11 mouse cellular contexts compared by ENCODE assay signal in the genomic region with DNA sequence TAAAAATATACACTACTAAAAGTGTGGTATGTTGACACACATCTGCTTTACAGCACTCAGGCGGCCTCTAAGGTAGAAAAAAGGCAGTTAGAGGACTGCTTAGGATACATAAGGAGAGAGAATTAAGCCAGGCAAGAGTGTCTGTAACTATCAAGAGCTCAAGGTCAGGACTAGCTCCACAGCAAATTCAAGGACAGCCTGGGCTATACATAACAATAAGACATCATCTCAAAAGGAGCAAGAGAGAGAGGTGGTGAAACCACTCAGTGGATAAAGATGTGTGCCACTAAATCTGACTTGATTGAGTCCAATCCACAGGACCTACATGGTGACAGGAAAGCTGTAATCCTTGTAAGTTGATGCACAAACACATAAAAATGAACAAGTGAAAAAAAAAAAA. TPM values are rescaled to one million over a fixed set of nuclear protein-coding genes. Genes with fewer than 3 reads are reported as not detected.
DNase-seq lines count a peak whose midpoint lies in the region; ATAC-seq and TF ChIP-seq lines count a peak whose summit lies in the region.
"Had no signal": no experiment of that assay in that cellular context is flagged by ENCODE, and none has a peak within 500 bp of the region (broad histone marks: within the 10 kb centered on the region; RNA-seq: fewer than 3 reads in every experiment).

No protein-coding gene starts in this region.

- DNase-seq in heart, adult 2 months, result no peak
- DNase-seq in heart, adult 18-20 months, result no peak
- DNase-seq in liver, embryonic 11.5 days (ENCODE audit: low spot score), result no peak
- DNase-seq in liver, result no peak
- DNase-seq in hindbrain, embryonic 14.5 days (ENCODE audit: low spot score), result no peak
- no peak for DNase-seq in midbrain, postnatal 0 days (ENCODE audit: low spot score)
- no peak for DNase-seq in thymus, postnatal 0 days (ENCODE audit: low spot score)
- no peak for DNase-seq in adrenal gland, postnatal 25 days
- DNase-seq: kidney, adult 8-10 months; left cerebral cortex, postnatal 4 days; thymus, postnatal 25 days had no signal

- ATAC-seq in liver, embryonic 11.5 days (replicated peaks; ENCODE audit: low FRiP score), result no peak
- no peak for ATAC-seq in hindbrain, embryonic 14.5 days (ENCODE audit: low FRiP score)
- no peak for ATAC-seq in midbrain, postnatal 0 days (ENCODE audit: low FRiP score)

- peaks cover 33% of the 10 kb centered on the region for H3K36me3 ChIP-seq in heart, adult 2 months (ENCODE audit: control insufficient read depth, insufficient read depth, low read length)
- H3K36me3 ChIP-seq in liver, embryonic 11.5 days (ENCODE audit: control insufficient read depth, insufficient read depth, low read length), result no peaks in the 10 kb centered on the region
- no peaks in the 10 kb centered on the region for H3K36me3 ChIP-seq in hindbrain, embryonic 14.5 days (replicated peaks; ENCODE audit: control insufficient read depth, insufficient read depth)
- no peaks in the 10 kb centered on the region for H3K36me3 ChIP-seq in midbrain, postnatal 0 days (ENCODE audit: insufficient read depth, low read length)

- no peaks in the 10 kb centered on the region for H3K27me3 ChIP-seq in heart, adult 2 months (ENCODE audit: control insufficient read depth, insufficient read depth, low read length)
- no peaks in the 10 kb centered on the region for H3K27me3 ChIP-seq in liver, embryonic 11.5 days (replicated peaks; ENCODE audit: control insufficient read depth, insufficient read depth, low read length)
- H3K27me3 ChIP-seq in hindbrain, embryonic 14.5 days (ENCODE audit: control insufficient read depth, insufficient read depth, low read length), result no peaks in the 10 kb centered on the region
- H3K27me3 ChIP-seq in midbrain, postnatal 0 days (ENCODE audit: insufficient read depth, low read length), result no peaks in the 10 kb centered on the region

- no peaks in the 10 kb centered on the region for H3K9me3 ChIP-seq in liver, embryonic 11.5 days (ENCODE audit: control insufficient read depth, low read length)
- no peaks in the 10 kb centered on the region for H3K9me3 ChIP-seq in hindbrain, embryonic 14.5 days (ENCODE audit: control insufficient read depth, low read length)
- no peaks in the 10 kb centered on the region for H3K9me3 ChIP-seq in midbrain, postnatal 0 days (ENCODE audit: low read length)

- TF ChIP-seq POLR2A in heart, adult 2 months (IDR thresholded peaks at IDR 0.05; ENCODE audit: insufficient read depth, low read depth, low read length), result no peak

- H3K4me1 ChIP-seq in heart, adult 2 months (ENCODE audit: control insufficient read depth, insufficient read depth, low read length), result peaks cover 18% of the 10 kb centered on the region
- H3K4me1 ChIP-seq in liver, embryonic 11.5 days (replicated peaks; ENCODE audit: control insufficient read depth, insufficient read depth, low read length), result peaks cover 18% of the 10 kb centered on the region
- H3K4me1 ChIP-seq in hindbrain, embryonic 14.5 days (replicated peaks; ENCODE audit: control insufficient read depth, insufficient read depth, low read length), result peaks cover 24% of the 10 kb centered on the region
- H3K4me1 ChIP-seq in midbrain, postnatal 0 days (ENCODE audit: insufficient read depth, low read length), result peaks cover 8% of the 10 kb centered on the region

- intact Hi-C loops in heart, adult 2 months (cut with DNase I), result no loop called here

- H3K27ac ChIP-seq in heart, adult 2 months, result peak overlapping the region; percentile 15; the same call in 1 of the 2 replicates
- H3K27ac ChIP-seq in liver, embryonic 11.5 days (ENCODE audit: low read depth, low read length), result no peak overlapping the region
- no peak overlapping the region for H3K27ac ChIP-seq in hindbrain, embryonic 14.5 days
- H3K27ac ChIP-seq in midbrain, postnatal 0 days (ENCODE audit: low read depth, low read length), result no peak overlapping the region

- no peak overlapping the region for H3K9ac ChIP-seq in heart, adult 2 months (ENCODE audit: low read depth, low read length)
- H3K9ac ChIP-seq in liver, embryonic 11.5 days (ENCODE audit: low read depth, low read length), result no peak overlapping the region; the same call in 1 of the 2 replicates
- H3K9ac ChIP-seq in hindbrain, embryonic 14.5 days, result peak overlapping the region; percentile 5; the same call in 1 of the 2 replicates
- H3K9ac ChIP-seq in midbrain, postnatal 0 days (replicated peaks; ENCODE audit: low read length, poor library complexity, severe bottlenecking), result no peak overlapping the region

- TF ChIP-seq CTCF in heart, adult 2 months (IDR thresholded peaks at IDR 0.05), result no peak
- TF ChIP-seq CTCF in midbrain, postnatal 0 days (IDR thresholded peaks at IDR 0.05), result no peak

- peaks cover 3% of the 10 kb centered on the region for H3K79me2 ChIP-seq in heart, adult 2 months (replicated peaks; ENCODE audit: control insufficient read depth, insufficient read depth, low read length)

- no peak for TF ChIP-seq EP300 in heart, adult 2 months (IDR thresholded peaks at IDR 0.05; ENCODE audit: insufficient read depth, low read depth, low read length)

- peak overlapping the region; percentile 38 for H3K4me2 ChIP-seq in liver, embryonic 11.5 days
- H3K4me2 ChIP-seq in hindbrain, embryonic 14.5 days (replicated peaks), result peak overlapping the region; percentile 94
- peak overlapping the region; percentile 42 for H3K4me2 ChIP-seq in midbrain, postnatal 0 days (ENCODE audit: low read depth, low read length, poor library complexity, severe bottlenecking)

- H3K4me3 ChIP-seq in heart, adult 2 months, result no peak overlapping the region
- no peak overlapping the region for H3K4me3 ChIP-seq in liver, embryonic 11.5 days (ENCODE audit: low read depth, low read length)
- no peak overlapping the region for H3K4me3 ChIP-seq in hindbrain, embryonic 14.5 days (replicated peaks; ENCODE audit: low read length)
- no peak overlapping the region for H3K4me3 ChIP-seq in midbrain, postnatal 0 days (ENCODE audit: low read depth, low read length)

- 32% methylated on average over 1 of the region's 1 CpGs for WGBS in heart, adult 2 months
- WGBS in liver, embryonic 11.5 days, result 59% methylated on average over 1 of the region's 1 CpGs
- 79% methylated on average over 1 of the region's 1 CpGs for WGBS in hindbrain, embryonic 14.5 days
- WGBS in midbrain, postnatal 0 days, result 83% methylated on average over 1 of the region's 1 CpGs

RNA-seq across cellular contexts. Expression of a gene that starts 3.8 kb away (rescaled TPM):
- 100 to 1,000 TPM; 208 to 233 TPM for total RNA-seq in heart, adult 2 months (2021)
- polyA plus RNA-seq in heart, adult 2 months (2012; rRNA removed), result 30.2 and 73.0 TPM in 2 replicates
- total RNA-seq in heart, adult 18-20 months (2021), result 100 to 1,000 TPM; 195 to 223 TPM
- polyA plus RNA-seq in liver, embryonic 11.5 days (2014; fragmentation: Nextera tagmentation; extraction: Ambion mirVana), result 59.3 and 69.4 TPM in 2 replicates
- polyA plus RNA-seq in hindbrain, embryonic 14.5 days (2014; fragmentation: Nextera tagmentation; extraction: Ambion mirVana), result 110 and 111 TPM in 2 replicates
- total RNA-seq in midbrain, postnatal 0 days (2014; rRNA removed), result 206 and 269 TPM in 2 replicates
- polyA plus RNA-seq in midbrain, postnatal 0 days (2015; fragmentation: Nextera tagmentation; extraction: Ambion mirVana), result 63.4 and 79.2 TPM in 2 replicates
- 91.7 and 110 TPM in 2 replicates for polyA plus RNA-seq in thymus, postnatal 0 days (2015; fragmentation: Nextera tagmentation; extraction: Ambion mirVana)
- 141 and 192 TPM in 2 replicates for total RNA-seq in adrenal gland, postnatal 25 days (2021)

RNA-seq across cellular contexts. Expression of a gene that starts 50.0 kb away (rescaled TPM):
- total RNA-seq in heart, adult 2 months (2021), result 10 to 100 TPM; 16.3 to 17.8 TPM
- polyA plus RNA-seq in heart, adult 2 months (2012; rRNA removed), result 2.8 and 4.6 TPM in 2 replicates
- 10 to 100 TPM; 16.4 to 17.3 TPM for total RNA-seq in heart, adult 18-20 months (2021)
- polyA plus RNA-seq in liver, embryonic 11.5 days (2014; fragmentation: Nextera tagmentation; extraction: Ambion mirVana), result 57.7 and 63.0 TPM in 2 replicates
- polyA plus RNA-seq in hindbrain, embryonic 14.5 days (2014; fragmentation: Nextera tagmentation; extraction: Ambion mirVana), result 35.2 and 36.8 TPM in 2 replicates
- 13.1 and 16.6 TPM in 2 replicates for total RNA-seq in midbrain, postnatal 0 days (2014; rRNA removed)
- 23.3 and 28.7 TPM in 2 replicates for polyA plus RNA-seq in midbrain, postnatal 0 days (2015; fragmentation: Nextera tagmentation; extraction: Ambion mirVana)
- polyA plus RNA-seq in thymus, postnatal 0 days (2015; fragmentation: Nextera tagmentation; extraction: Ambion mirVana), result 30.3 and 34.3 TPM in 2 replicates
- 34.2 and 35.9 TPM in 2 replicates for total RNA-seq in adrenal gland, postnatal 25 days (2021)

Comparison
In these comparisons a context has a peak if more than half of its experiments do, and no peak if none do; other contexts are left out.
1. H3K4me2 ChIP-seq: peak in every context shown above with its lines; median percentile 94 in hindbrain, embryonic 14.5 days; 42 in midbrain, postnatal 0 days; 38 in liver, embryonic 11.5 days.